Mouse (Mus musculus): ENCODE data around the gene Nhej1. TPM values are rescaled to one million over a fixed set of nuclear protein-coding genes. Genes with fewer than 3 reads are reported as not detected.

Nhej1 gene
- polyA plus RNA-seq, 1 experiment: 6.3 TPM

DNA sequence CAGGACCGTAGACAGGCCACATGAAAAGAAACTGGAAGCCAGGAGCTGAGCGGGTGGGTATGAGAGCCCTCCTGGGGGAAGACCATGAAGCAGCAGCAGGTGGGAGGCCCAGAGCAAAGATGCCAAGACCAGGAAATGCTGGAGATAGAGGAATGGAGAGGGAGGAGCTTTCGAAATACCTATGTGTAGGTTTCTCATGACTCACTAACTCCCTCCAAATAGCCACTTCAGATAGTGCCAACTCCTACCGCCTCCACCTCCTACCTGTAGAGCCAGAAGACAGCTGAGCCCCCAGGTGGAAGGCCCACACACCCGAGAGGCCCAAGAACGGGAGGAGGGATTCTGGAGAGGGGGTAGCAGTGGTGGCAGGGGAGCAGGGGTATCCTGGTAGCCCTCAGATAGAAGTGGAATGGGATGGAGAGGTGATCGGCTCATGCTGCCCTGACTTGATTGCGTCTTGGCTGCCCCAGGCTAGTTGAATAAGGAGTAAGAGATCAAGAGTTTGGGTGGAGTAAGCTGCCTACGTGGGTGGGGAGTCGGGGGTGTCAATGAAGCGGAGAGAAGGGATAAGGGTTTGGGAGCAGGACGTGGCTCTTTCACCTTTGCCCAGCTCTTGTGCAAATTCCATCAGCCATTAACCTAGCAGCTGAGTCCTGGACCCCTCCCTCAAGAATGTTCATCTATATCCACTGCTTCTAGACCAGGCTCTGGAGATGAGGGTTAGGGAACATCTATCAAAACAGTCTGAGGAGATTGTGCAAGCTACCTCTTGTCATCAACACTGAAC, 8.6 kb upstream of the Nhej1 start, which contains the start of gene Slc23a3:
Slc23a3 (minus strand) TSS at position 470 of the 787 bp plus-strand sequence.
- Histone ChIP-seq H3K4me1 (ENCODE audit: control insufficient read depth, insufficient read depth, low read length) (peaks cover under 1% of the 10 kb centered on the region; the same call in 1 of the 2 replicates), H3K27ac (ENCODE audit: insufficient read depth, low read depth, low read length) (no peak within 1 kb of the TSS), H3K4me3 (ENCODE audit: insufficient read depth, low read length) (no peak within 1 kb of the TSS)
- no peak for TF ChIP-seq POLR2A (IDR thresholded peaks at IDR 0.05; ENCODE audit: borderline replicate concordance, low read depth, low read length)
- no peak for TF ChIP-seq CTCF (IDR thresholded peaks at IDR 0.05; ENCODE audit: low read depth, low read length)

DNA sequence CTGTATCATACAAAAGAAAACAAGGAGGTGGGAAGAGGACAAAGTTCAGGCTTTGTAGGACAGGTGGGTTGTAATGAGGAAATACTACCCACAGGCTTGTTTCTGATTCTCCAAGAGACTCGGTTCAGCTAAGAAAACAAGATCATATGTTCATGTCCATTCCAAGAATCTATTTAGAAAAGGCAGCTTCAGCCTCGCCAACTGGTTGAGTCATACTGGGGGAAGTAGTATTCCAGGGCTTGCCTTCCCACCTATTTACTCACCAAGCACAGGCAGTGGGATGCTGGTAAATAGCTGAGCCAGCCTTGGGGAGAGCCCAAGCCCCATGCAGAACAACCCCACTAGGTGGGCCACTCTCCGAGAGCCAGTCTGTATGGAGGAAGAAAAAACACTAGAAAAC, 3.6 kb upstream of the Nhej1 start:
- Histone ChIP-seq H3K27ac (ENCODE audit: insufficient read depth, low read depth, low read length) (no peak overlapping the region), H3K4me1 (ENCODE audit: control insufficient read depth, insufficient read depth, low read length) (peaks cover 16% of the 10 kb centered on the region), H3K4me3 (ENCODE audit: insufficient read depth, low read length) (no peak overlapping the region)
- no peak for TF ChIP-seq POLR2A (IDR thresholded peaks at IDR 0.05; ENCODE audit: borderline replicate concordance, low read depth, low read length)
- TF ChIP-seq CTCF (IDR thresholded peaks at IDR 0.05; ENCODE audit: low read depth, low read length): no peak

DNA sequence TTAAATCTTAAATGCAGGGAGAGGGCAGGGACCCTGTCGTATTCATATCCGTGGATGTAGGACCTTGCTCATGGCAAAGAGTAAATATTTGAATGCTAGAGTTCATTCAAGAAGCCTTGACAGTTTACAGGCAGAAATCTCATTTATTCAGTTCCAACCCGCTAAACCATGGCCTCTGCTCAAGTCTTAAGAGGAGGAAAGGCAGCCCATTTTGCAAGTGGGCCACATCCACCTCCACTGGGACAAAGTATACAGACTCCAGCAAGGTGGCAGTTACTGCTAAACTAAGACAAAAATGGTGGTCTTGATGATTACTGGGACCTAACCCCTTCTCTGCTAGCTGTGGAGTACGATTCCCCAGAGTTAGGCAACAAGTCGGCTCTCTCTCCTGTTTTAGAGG, 418 bp upstream of the Nhej1 start:
- Histone ChIP-seq H3K4me1 (ENCODE audit: control insufficient read depth, insufficient read depth, low read length) (peaks cover 16% of the 10 kb centered on the region), H3K4me3 (ENCODE audit: insufficient read depth, low read length) (peak overlapping the region; percentile 87), H3K27ac (ENCODE audit: insufficient read depth, low read depth, low read length) (peak overlapping the region; percentile 98)
- TF ChIP-seq CTCF (IDR thresholded peaks at IDR 0.05; ENCODE audit: low read depth, low read length) (no peak), POLR2A (IDR thresholded peaks at IDR 0.05; ENCODE audit: borderline replicate concordance, low read depth, low read length) (no peak)

DNA sequence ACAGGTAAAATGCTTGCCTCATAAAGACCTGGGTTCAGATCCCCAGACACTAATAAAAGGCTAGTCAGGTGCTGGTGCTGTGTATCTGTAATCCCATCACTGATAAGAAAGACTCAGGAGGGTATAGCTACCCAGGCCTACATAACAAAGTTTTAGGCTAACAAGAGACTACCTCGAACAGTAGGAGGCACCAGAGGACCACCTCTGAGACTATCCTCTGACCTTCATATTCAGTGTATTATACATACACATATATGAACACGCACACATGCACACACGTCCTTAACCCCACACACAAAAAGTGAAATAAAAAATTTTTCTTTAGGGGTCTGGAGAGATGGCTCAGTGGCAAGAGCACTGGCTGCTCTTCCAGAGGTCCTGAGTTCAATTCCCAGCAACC, 2.8 kb downstream of the Nhej1 start:
- TF ChIP-seq CTCF (IDR thresholded peaks at IDR 0.05; ENCODE audit: low read depth, low read length): no peak
- no peak for TF ChIP-seq POLR2A (IDR thresholded peaks at IDR 0.05; ENCODE audit: borderline replicate concordance, low read depth, low read length)
- H3K4me3 ChIP-seq (ENCODE audit: insufficient read depth, low read length): no peak overlapping the region
- no peak overlapping the region for H3K27ac ChIP-seq (ENCODE audit: insufficient read depth, low read depth, low read length)
- peaks cover 9% of the 10 kb centered on the region for H3K4me1 ChIP-seq (ENCODE audit: control insufficient read depth, insufficient read depth, low read length)

DNA sequence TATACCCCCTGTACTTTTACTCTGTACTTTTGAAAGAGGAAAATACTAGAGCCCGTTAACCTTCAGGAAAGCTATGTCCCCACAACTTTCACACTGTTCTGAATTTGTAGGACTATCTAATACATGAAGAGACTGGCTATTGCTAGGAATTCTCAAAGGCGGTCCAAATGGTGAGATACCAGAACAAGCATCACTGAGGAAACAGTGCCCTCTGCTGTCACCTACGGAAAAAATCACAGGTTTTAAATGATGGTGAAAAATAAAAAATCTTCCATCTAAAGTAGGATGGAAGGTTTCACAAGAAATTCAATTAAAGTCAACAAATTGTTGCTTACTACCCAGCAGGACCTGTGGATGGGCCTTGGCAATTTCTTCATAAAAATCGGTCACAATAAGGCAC, 72.9 kb downstream of the Nhej1 start:
- H3K4me3 ChIP-seq (ENCODE audit: insufficient read depth, low read length): no peak overlapping the region
- no peak for TF ChIP-seq POLR2A (IDR thresholded peaks at IDR 0.05; ENCODE audit: borderline replicate concordance, low read depth, low read length)
- TF ChIP-seq CTCF (IDR thresholded peaks at IDR 0.05; ENCODE audit: low read depth, low read length): no peak

DNA sequence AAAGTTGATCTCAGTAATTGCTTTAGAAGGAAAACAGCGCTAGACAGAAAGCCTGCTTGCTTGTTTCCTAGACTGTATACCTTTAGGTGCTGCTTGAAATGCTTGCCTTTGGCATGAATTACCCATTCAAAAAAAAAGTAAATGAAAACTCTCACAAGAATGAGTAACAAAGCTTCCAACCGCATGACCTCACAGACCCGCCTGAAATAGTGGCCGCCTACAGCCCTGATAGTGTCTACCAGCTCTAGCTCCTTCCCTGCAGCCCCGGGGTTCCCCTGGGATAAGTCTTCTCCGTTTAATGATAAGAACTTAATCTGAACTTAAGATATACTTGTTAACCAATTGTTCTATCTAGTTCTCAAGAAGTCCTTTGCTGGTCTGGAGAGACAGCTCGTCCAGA, 73.6 kb downstream of the Nhej1 start:
- Histone ChIP-seq H3K27ac (ENCODE audit: insufficient read depth, low read depth, low read length) (no peak overlapping the region), H3K4me1 (ENCODE audit: control insufficient read depth, insufficient read depth, low read length) (no peaks in the 10 kb centered on the region), H3K4me3 (ENCODE audit: insufficient read depth, low read length) (no peak overlapping the region)
- TF ChIP-seq POLR2A (IDR thresholded peaks at IDR 0.05; ENCODE audit: borderline replicate concordance, low read depth, low read length) (no peak), CTCF (IDR thresholded peaks at IDR 0.05; ENCODE audit: low read depth, low read length) (no peak)

More for the DNA sequence above, 72.9 kb downstream of the Nhej1 start:
- no peak overlapping the region for H3K27ac ChIP-seq (ENCODE audit: insufficient read depth, low read depth, low read length)
- H3K4me1 ChIP-seq (ENCODE audit: control insufficient read depth, insufficient read depth, low read length): no peaks in the 10 kb centered on the region

DNA sequence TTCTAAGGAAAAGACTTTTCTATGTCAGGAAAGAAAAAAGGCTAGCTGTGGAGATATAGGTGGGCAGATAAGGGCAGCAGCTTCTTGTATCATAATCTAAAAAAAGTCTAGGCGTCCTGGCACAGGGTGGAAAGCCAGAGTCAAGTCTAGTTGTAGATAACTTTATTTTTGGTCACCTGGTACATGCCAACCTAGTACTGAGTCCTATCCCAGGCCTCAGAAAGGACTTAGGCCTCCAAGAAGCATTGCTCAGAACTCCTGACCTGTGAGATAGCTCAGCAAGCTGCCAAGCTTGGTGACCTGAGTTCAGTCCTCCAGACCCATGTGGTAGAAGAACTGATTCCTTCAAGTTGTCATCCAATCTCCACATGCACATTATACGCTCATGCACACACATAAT, 76.4 kb downstream of the Nhej1 start:
- H3K27ac ChIP-seq (ENCODE audit: insufficient read depth, low read depth, low read length): no peak overlapping the region
- H3K4me1 ChIP-seq (ENCODE audit: control insufficient read depth, insufficient read depth, low read length): peaks cover 3% of the 10 kb centered on the region; the same call in 1 of the 2 replicates
- TF ChIP-seq CTCF (IDR thresholded peaks at IDR 0.05; ENCODE audit: low read depth, low read length): no peak
- no peak for TF ChIP-seq POLR2A (IDR thresholded peaks at IDR 0.05; ENCODE audit: borderline replicate concordance, low read depth, low read length)
- H3K4me3 ChIP-seq (ENCODE audit: insufficient read depth, low read length): no peak overlapping the region

DNA sequence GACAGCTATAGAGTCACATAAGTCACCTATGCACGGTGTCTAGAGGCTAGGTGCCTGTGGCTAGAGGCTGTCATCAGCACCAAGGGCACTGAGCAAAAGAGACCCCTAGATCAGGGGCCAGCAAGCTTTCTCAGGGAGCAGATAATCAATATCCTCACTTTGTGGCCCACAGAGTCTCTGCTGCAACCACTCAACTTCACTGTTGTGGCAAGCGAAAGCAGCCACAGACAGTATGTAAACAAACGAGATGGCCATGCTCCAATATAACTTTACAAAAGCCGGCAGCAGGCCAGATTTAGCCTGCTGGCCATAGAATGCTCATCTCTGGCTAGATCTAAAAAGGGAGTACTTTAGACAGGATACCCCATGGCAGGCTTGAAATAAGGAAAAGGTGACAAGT, 77.0 kb downstream of the Nhej1 start:
- Histone ChIP-seq H3K27ac (ENCODE audit: insufficient read depth, low read depth, low read length) (no peak overlapping the region), H3K4me3 (ENCODE audit: insufficient read depth, low read length) (no peak overlapping the region), H3K4me1 (ENCODE audit: control insufficient read depth, insufficient read depth, low read length) (peaks cover 3% of the 10 kb centered on the region; the same call in 1 of the 2 replicates)
- TF ChIP-seq POLR2A (IDR thresholded peaks at IDR 0.05; ENCODE audit: borderline replicate concordance, low read depth, low read length): no peak
- TF ChIP-seq CTCF (IDR thresholded peaks at IDR 0.05; ENCODE audit: low read depth, low read length): no peak

DNA sequence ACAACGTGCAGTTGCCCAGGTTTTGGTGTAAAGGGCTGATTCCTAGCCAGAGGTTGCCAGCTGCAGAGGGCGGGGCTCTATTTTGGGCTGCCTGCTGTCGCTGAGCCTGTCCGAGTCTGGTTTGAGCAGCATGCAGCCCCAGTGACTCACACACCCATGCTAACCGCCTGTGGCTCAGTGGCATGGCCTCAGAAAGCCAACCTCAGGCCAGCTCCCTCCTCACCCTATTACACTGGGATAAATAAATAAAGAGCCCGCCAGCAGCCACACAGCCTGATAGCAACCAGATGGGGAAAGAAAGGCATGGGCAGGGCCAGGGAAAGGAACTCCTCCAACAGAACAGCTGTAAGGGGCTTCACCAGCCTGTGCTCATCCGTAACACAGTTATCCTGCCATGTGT, 84.6 kb downstream of the Nhej1 start:
- Histone ChIP-seq H3K4me3 (ENCODE audit: insufficient read depth, low read length) (no peak overlapping the region), H3K4me1 (ENCODE audit: control insufficient read depth, insufficient read depth, low read length) (peaks cover 2% of the 10 kb centered on the region; the same call in 1 of the 2 replicates), H3K27ac (ENCODE audit: insufficient read depth, low read depth, low read length) (no peak overlapping the region)
- TF ChIP-seq POLR2A (IDR thresholded peaks at IDR 0.05; ENCODE audit: borderline replicate concordance, low read depth, low read length) (no peak), CTCF (IDR thresholded peaks at IDR 0.05; ENCODE audit: low read depth, low read length) (no peak)

DNA sequence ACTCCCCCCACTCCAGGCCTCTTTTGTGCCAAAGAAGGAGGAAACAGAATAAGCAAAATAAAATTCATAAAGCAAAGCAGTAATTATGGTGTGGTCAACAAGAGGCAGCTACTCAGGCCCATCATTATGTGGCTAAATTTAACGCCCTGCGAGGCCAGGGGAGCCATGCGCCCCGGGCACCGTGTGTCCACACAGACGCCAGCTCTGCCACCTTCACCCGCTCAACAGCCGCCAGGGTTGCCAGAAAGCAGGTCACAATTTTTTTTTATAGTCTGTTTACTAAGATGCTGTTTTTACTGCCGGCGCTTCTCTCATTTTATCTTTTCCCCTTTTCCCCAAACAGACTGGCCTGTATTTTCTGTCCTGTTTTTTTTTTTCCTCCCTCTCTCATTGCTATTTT, 93.0 kb downstream of the Nhej1 start:
- no peak overlapping the region for H3K27ac ChIP-seq (ENCODE audit: insufficient read depth, low read depth, low read length)
- TF ChIP-seq CTCF (IDR thresholded peaks at IDR 0.05; ENCODE audit: low read depth, low read length) (no peak), POLR2A (IDR thresholded peaks at IDR 0.05; ENCODE audit: borderline replicate concordance, low read depth, low read length) (no peak)
- no peaks in the 10 kb centered on the region for H3K4me1 ChIP-seq (ENCODE audit: control insufficient read depth, insufficient read depth, low read length)
- H3K4me3 ChIP-seq (ENCODE audit: insufficient read depth, low read length): no peak overlapping the region

Measured in bone marrow macrophage, adult 2 months (primary cell).